Mouse (Mus musculus): ENCODE data around the gene Rasip1. TPM values are rescaled to one million over a fixed set of nuclear protein-coding genes. Genes with fewer than 3 reads are reported as not detected.
A peak's percentile ranks its signal among the peaks of the same experiment; 100 is the strongest.
"Not testable (repeated sequence)": the region's sequence is repeated elsewhere in the genome, so short reads cannot be mapped to it uniquely, and the experiment has no call there.

Rasip1 gene
- total and polyA plus RNA-seq, 2 experiments from 2014 or later, result 24.0 to 36.0 TPM

GRCm38 (mm10) chr7:45644183-45644582 is 16.9 kb downstream of the Rasip1 start:
- Histone ChIP-seq H3K4me2 (ENCODE audit: low read depth, low read length, poor library complexity, severe bottlenecking) (peak overlapping the region; percentile 84), H3K9me3 (ENCODE audit: low read length) (no peaks in the 10 kb centered on the region), H3K36me3 (ENCODE audit: insufficient read depth, low read length) (no peaks in the 10 kb centered on the region), H3K4me1 (ENCODE audit: insufficient read depth, low read length) (peaks cover 9% of the 10 kb centered on the region; the same call in 1 of the 2 replicates), H3K27me3 (ENCODE audit: insufficient read depth, low read length) (no peaks in the 10 kb centered on the region), H3K9ac (replicated peaks; ENCODE audit: low read length, poor library complexity, severe bottlenecking) (peak overlapping the region; percentile 46; the same call in 1 of the 2 replicates), H3K4me3 (ENCODE audit: low read depth, low read length) (peak overlapping the region; percentile 42), H3K27ac (ENCODE audit: low read depth, low read length) (peak overlapping the region; percentile 74)
- peak; percentile 69 for ATAC-seq (ENCODE audit: low FRiP score)
- peak; percentile 83 for DNase-seq (ENCODE audit: low spot score)
- TF ChIP-seq CTCF (IDR thresholded peaks at IDR 0.05), result no peak
- 5% methylated on average over 18 of the region's 18 CpGs for WGBS

- peak overlapping the region; percentile 42 for H3K4me3 ChIP-seq (ENCODE audit: low read depth, low read length)
Observed at GRCm38 (mm10) chr7:45644872-45645590, 17.7 kb downstream of the Rasip1 start.

GRCm38 (mm10) chr7:45645591-45645971 is 18.3 kb downstream of the Rasip1 start:
- H3K4me3 ChIP-seq (ENCODE audit: low read depth, low read length), result no peak overlapping the region
- no peak overlapping the region for H3K27ac ChIP-seq (ENCODE audit: low read depth, low read length)
- no peaks in the 10 kb centered on the region for H3K36me3 ChIP-seq (ENCODE audit: insufficient read depth, low read length)
- H3K4me2 ChIP-seq (ENCODE audit: low read depth, low read length, poor library complexity, severe bottlenecking), result no peak overlapping the region
- DNase-seq (ENCODE audit: low spot score) (no peak), ATAC-seq (ENCODE audit: low FRiP score) (no peak)
- H3K27me3 ChIP-seq (ENCODE audit: insufficient read depth, low read length), result no peaks in the 10 kb centered on the region
- WGBS, result 54% methylated on average over 7 of the region's 7 CpGs
- TF ChIP-seq CTCF (IDR thresholded peaks at IDR 0.05), result no peak
- no peaks in the 10 kb centered on the region for H3K9me3 ChIP-seq (ENCODE audit: low read length)
- H3K9ac ChIP-seq (replicated peaks; ENCODE audit: low read length, poor library complexity, severe bottlenecking), result no peak overlapping the region
- peaks cover 9% of the 10 kb centered on the region; the same call in 1 of the 2 replicates for H3K4me1 ChIP-seq (ENCODE audit: insufficient read depth, low read length)

More at GRCm38 (mm10) chr7:45644872-45645590, 17.7 kb downstream of the Rasip1 start:
- ATAC-seq (ENCODE audit: low FRiP score) (no peak), DNase-seq (ENCODE audit: low spot score) (no peak)
- no peaks in the 10 kb centered on the region for H3K36me3 ChIP-seq (ENCODE audit: insufficient read depth, low read length)
- peaks cover 9% of the 10 kb centered on the region; the same call in 1 of the 2 replicates for H3K4me1 ChIP-seq (ENCODE audit: insufficient read depth, low read length)
- H3K27ac ChIP-seq (ENCODE audit: low read depth, low read length), result peak overlapping the region; percentile 74
- H3K4me2 ChIP-seq (ENCODE audit: low read depth, low read length, poor library complexity, severe bottlenecking), result peak overlapping the region; percentile 84
- TF ChIP-seq CTCF (IDR thresholded peaks at IDR 0.05), result no peak
- no peaks in the 10 kb centered on the region for H3K27me3 ChIP-seq (ENCODE audit: insufficient read depth, low read length)
- WGBS, result 67% methylated on average over 6 of the region's 6 CpGs
- H3K9ac ChIP-seq (replicated peaks; ENCODE audit: low read length, poor library complexity, severe bottlenecking), result peak overlapping the region; percentile 46; the same call in 1 of the 2 replicates
- H3K9me3 ChIP-seq (ENCODE audit: low read length), result no peaks in the 10 kb centered on the region

- Histone ChIP-seq H3K27me3 (ENCODE audit: insufficient read depth, low read length) (no peaks in the 10 kb centered on the region), H3K9me3 (ENCODE audit: low read length) (no peaks in the 10 kb centered on the region), H3K36me3 (ENCODE audit: insufficient read depth, low read length) (no peaks in the 10 kb centered on the region), H3K4me3 (ENCODE audit: low read depth, low read length) (no peak overlapping the region), H3K27ac (ENCODE audit: low read depth, low read length) (no peak overlapping the region), H3K9ac (replicated peaks; ENCODE audit: low read length, poor library complexity, severe bottlenecking) (no peak overlapping the region), H3K4me1 (ENCODE audit: insufficient read depth, low read length) (peaks cover 9% of the 10 kb centered on the region; the same call in 1 of the 2 replicates), H3K4me2 (ENCODE audit: low read depth, low read length, poor library complexity, severe bottlenecking) (no peak overlapping the region)
- no peak for ATAC-seq (ENCODE audit: low FRiP score)
- DNase-seq (ENCODE audit: low spot score), result no peak
- TF ChIP-seq CTCF (IDR thresholded peaks at IDR 0.05), result no peak
- 85% methylated on average over 4 of the region's 4 CpGs for WGBS
Observed at GRCm38 (mm10) chr7:45646671-45647070, 19.4 kb downstream of the Rasip1 start.

GRCm38 (mm10) chr7:45649351-45649750 is 22.1 kb downstream of the Rasip1 start:
- H3K4me3 ChIP-seq (ENCODE audit: low read depth, low read length), result no peak overlapping the region
- H3K27me3 ChIP-seq (ENCODE audit: insufficient read depth, low read length), result no peaks in the 10 kb centered on the region
- H3K36me3 ChIP-seq (ENCODE audit: insufficient read depth, low read length), result no peaks in the 10 kb centered on the region
- no peak overlapping the region for H3K27ac ChIP-seq (ENCODE audit: low read depth, low read length)
- no peak for TF ChIP-seq CTCF (IDR thresholded peaks at IDR 0.05)
- H3K4me1 ChIP-seq (ENCODE audit: insufficient read depth, low read length), result peaks cover 6% of the 10 kb centered on the region; the same call in 1 of the 2 replicates
- no peak for ATAC-seq (ENCODE audit: low FRiP score)
- no peaks in the 10 kb centered on the region for H3K9me3 ChIP-seq (ENCODE audit: low read length)
- no peak overlapping the region for H3K9ac ChIP-seq (replicated peaks; ENCODE audit: low read length, poor library complexity, severe bottlenecking)
- no peak overlapping the region for H3K4me2 ChIP-seq (ENCODE audit: low read depth, low read length, poor library complexity, severe bottlenecking)
- 87% methylated on average over 8 of the region's 8 CpGs for WGBS
- no peak for DNase-seq (ENCODE audit: low spot score)

GRCm38 (mm10) chr7:45650484-45650883 is 23.2 kb downstream of the Rasip1 start:
- not testable (repeated sequence) for H3K9ac ChIP-seq (replicated peaks; ENCODE audit: low read length, poor library complexity, severe bottlenecking); H3K36me3 ChIP-seq (ENCODE audit: insufficient read depth, low read length); H3K27ac ChIP-seq (ENCODE audit: low read depth, low read length); H3K9me3 ChIP-seq (ENCODE audit: low read length); H3K27me3 ChIP-seq (ENCODE audit: insufficient read depth, low read length); H3K4me1 ChIP-seq (ENCODE audit: insufficient read depth, low read length); ATAC-seq (ENCODE audit: low FRiP score); DNase-seq (ENCODE audit: low spot score); H3K4me2 ChIP-seq (ENCODE audit: low read depth, low read length, poor library complexity, severe bottlenecking); H3K4me3 ChIP-seq (ENCODE audit: low read depth, low read length)
- WGBS, result 94% methylated on average over 19 of the region's 20 CpGs

Measured in midbrain, postnatal 0 days (tissue).